Mouse (Mus musculus) cerebellum, adult 9-11 months (tissue): ENCODE measurements around the gene Polh.

Source experiments
- DNase-seq: peaks from one replicate; pipeline ENCODE4 v3.0.0; 2022

Polh gene

GRCm38 (mm10) chr17:46167014-46167413 is 35.4 kb downstream of the Polh start:
- DNase-seq = no peak

GRCm38 (mm10) chr17:46166270-46166669 is 36.2 kb downstream of the Polh start:
- no peak for DNase-seq

- peak; percentile 25 for DNase-seq
These were observed 37.0 kb downstream of the Polh start for GRCm38 (mm10) chr17:46165460-46165859.

- no peak for DNase-seq
These were observed 37.7 kb downstream of the Polh start for GRCm38 (mm10) chr17:46164791-46165190.

DNA sequence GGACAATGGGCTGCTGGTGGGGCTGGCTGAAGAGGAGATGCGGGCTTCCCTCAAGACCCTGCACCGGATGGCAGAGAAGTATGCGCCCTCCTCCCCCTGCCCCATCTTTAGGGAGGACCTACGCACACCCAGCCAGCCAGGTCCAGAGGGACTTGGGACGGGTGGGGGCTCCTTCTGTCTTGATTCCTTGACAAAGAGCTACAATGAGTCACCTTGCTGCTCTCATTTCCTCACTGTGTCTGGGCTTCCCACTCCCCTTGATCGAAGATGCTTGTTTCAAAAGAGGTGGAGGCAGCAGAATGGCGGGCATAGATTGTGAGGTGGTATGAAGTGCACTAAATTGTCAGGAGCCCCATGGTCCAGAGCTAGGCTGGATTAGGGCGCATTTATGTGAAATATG is 38.1 kb downstream of the Polh start:
- DNase-seq = no peak

GRCm38 (mm10) chr17:46162951-46163421 is 39.5 kb downstream of the Polh start:
- DNase-seq = peak; percentile 63

DNA sequence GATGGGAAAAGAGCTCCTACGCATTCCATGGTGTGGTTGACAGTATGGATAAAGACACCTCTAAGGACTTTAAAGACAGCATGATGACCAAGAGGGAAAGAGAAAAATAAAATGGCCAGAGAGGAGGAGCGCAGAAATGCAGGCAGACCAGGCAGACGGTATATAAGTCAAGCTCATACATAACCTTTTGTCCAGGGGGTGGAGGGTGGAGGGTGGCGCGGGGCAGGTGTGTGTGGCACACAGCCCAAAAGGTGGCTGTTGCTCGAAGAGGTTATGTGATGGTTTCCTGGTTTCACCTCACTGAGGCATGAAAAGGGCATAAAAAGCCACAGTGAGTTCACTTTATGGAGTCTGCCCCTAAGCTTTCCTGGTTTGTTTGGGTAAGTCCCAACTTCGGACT is 39.9 kb downstream of the Polh start:
- no peak for DNase-seq

GRCm38 (mm10) chr17:46161710-46162109 is 40.7 kb downstream of the Polh start:
- peak; percentile 49 for DNase-seq

- DNase-seq = no peak
These were observed 41.3 kb downstream of the Polh start for GRCm38 (mm10) chr17:46161179-46161578.

DNA sequence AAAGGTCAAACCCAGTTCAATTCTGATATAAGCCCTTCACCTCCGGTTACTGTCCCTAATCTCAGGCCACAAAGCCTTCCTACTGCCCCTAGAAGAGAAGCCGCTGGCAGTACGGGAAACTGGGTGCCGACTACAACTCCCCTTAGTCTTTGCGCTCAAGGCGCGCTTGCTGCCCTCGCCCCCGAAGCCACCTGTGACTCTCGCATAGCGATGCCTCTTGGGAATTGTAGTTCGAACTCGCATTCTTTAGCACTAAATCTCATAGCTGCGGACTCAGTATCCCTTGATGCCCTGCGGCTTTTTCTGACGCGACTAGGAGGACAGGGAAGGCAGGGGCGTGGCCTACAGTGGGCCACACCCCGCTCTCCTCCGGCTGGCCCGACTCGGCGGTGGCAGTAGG is 41.8 kb downstream of the Polh start, which contains the start of gene Gtpbp2:
Gene Gtpbp2 (plus strand): TSS at position 347 of the 400 bp plus-strand sequence.
- DNase-seq = peak; percentile 99

DNA sequence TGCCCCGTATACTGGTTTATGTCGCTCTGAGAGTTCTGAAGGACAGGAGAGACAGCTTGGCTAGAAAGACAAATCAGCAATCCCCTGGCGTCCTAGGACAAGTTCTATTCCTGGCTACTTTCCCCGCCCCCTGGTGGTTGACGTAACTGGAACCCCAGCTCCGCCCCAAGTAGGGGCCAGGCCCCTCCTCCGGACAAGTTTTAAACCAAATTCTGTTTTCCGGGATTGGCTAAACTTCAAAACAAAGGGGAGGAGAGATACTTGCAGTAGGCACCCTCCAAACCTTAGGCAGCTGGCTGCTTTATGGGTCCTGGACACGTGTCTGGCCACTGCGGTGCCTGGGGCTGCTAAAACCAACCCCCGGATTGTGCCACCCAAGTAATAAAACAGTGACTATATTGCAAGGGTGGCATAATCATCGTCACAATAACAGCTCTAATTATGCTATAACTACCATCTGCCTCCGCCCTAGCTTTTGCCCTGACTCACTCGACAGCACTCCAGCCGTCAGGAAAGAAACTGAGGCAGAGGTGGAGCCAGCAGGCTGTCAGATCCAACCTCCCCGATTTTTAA is 42.3 kb downstream of the Polh start:
- DNase-seq = peak; percentile 86

GRCm38 (mm10) chr17:46159236-46159635 is 43.2 kb downstream of the Polh start:
- peak; percentile 56 for DNase-seq

GRCm38 (mm10) chr17:46157131-46157530 is 45.3 kb downstream of the Polh start:
- no peak for DNase-seq

DNA sequence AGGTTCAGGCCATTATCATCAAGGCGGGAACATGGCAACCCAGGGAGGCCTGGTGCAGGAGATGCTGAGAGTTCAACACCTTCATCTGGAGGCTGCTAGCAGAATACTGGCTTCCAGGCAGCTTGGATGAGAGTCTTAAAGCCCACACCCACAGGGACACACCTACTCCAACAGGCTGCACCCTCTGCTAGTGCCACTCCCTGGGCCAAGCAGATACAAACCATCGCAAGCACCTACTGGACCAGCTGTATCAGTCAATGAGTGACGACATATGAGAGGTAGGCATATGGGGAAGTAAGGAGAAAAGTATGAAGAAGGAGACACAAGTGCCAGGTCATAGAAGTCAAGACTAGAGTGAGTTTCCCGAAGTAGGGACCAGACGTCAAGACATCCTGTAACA is 45.8 kb downstream of the Polh start:
- DNase-seq = no peak

DNA sequence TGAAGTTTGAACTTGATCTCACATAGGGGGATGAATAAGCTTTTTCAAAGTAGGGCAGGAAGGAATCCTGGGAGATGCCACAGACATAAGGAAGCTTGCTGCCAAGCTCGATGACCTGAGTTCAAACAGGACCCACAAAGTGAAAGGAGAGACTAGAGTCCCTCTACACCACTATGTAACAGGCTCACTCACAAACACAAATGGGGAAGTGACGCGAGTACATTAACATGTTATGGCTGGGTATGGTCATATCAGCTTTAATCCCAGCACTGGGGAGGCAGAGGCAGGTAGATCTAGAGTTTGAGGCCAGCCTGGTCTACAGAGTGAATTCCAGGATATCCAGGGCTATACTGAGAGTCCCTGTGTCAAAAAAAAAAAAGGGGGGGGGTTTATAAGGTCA is 48.1 kb downstream of the Polh start:
- DNase-seq = no peak

- peak; percentile 89 for DNase-seq
These were observed 49.3 kb downstream of the Polh start, which contains the start of gene Mad2l1bp for GRCm38 (mm10) chr17:46152847-46153782. TSS of gene Mad2l1bp (minus strand) at chr17:46153553.

GRCm38 (mm10) chr17:46143578-46144423 is 58.6 kb downstream of the Polh start, which contains the start of gene Rsph9:
TSS of gene Rsph9 (minus strand) at chr17:46144216.
- no peak for DNase-seq

GRCm38 (mm10) chr17:46139872-46140271 is 62.6 kb downstream of the Polh start:
- no peak for DNase-seq

DNA sequence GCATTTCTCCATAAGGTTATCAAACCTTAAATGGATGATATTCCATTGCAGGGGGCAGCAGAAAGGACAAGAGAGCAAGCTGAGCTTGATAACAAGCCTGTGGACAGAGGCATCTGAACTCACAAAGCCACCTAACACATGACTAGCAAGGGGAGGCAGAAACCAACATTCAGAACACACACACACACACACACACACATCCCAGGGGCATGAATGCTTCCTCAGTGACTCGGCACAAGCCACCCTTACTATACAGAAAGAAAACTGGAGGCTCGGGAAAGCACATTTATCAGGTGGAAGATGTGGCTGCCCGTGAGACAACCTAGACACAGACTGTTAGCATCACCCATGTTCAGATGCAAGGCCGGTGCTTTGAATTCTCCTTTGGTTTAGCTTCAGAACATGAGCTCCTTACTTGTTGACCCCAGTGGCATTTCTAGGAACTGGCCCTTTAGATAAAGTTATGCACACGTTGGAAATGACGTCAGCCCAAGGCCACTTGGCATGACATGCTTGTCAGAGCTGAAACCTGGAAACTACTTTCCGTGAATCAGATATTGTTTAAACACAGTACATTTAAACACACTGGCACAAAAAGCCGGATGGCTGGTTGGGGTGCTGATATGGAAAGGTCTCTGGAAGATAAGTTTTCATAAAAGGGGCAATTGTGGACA is 63.7 kb downstream of the Polh start:
- no peak for DNase-seq

- DNase-seq = no peak
These were observed 69.6 kb downstream of the Polh start for GRCm38 (mm10) chr17:46132862-46133261.

GRCm38 (mm10) chr17:46132058-46132718 is 70.3 kb downstream of the Polh start:
- peak; percentile 56 for DNase-seq
